Mouse (Mus musculus) urinary bladder, adult 2 months (tissue): ENCODE data around the gene Anapc7. TPM values are rescaled to one million over a fixed set of nuclear protein-coding genes. Genes with fewer than 3 reads are reported as not detected.
"Not testable (repeated sequence)": the region's sequence is repeated elsewhere in the genome, so short reads cannot be mapped to it uniquely, and the experiment has no call there.

Experiments used
- DNase-seq: peaks from one replicate; pipeline ENCODE4 v3.0.0; 2022; ENCODE audit warnings: low spot score
- polyA plus RNA-seq: library from polyadenylated mRNA; depleted of rRNA; stranded (reverse); fragments of >200 nt; gene quantifications from 2 replicates; pipeline ENCODE4 v1.2.3, GENCODE M21; 2012

Anapc7 gene
- polyA plus RNA-seq, 1 experiment: 41.6 TPM

DNA sequence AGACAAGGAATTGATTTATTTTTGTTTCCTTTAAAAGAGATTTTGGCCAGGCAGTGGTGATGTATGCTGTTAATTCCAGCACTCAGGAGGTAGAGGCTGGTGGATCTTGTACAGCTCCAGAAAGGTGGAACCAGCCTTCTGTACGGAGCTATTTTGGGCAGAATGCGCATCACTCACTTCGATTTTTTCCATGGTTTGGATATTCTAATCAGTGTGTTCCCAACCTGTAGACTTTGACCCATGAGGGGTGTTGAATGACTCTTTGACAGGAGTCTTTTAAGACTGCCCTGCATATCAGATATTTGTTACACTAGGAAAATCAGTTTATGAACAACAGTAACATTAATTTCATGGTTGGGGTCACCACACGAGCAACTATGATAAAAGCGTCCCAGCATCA is 29.8 kb downstream of the Anapc7 start:
- DNase-seq: no peak

- DNase-seq: no peak
These were observed 30.7 kb downstream of the Anapc7 start for GRCm38 (mm10) chr5:122452194-122452593.

- peak; percentile 25 for DNase-seq
These were observed 31.7 kb downstream of the Anapc7 start for GRCm38 (mm10) chr5:122453188-122453587.

GRCm38 (mm10) chr5:122454442-122454841 is 32.9 kb downstream of the Anapc7 start:
- no peak for DNase-seq

DNA sequence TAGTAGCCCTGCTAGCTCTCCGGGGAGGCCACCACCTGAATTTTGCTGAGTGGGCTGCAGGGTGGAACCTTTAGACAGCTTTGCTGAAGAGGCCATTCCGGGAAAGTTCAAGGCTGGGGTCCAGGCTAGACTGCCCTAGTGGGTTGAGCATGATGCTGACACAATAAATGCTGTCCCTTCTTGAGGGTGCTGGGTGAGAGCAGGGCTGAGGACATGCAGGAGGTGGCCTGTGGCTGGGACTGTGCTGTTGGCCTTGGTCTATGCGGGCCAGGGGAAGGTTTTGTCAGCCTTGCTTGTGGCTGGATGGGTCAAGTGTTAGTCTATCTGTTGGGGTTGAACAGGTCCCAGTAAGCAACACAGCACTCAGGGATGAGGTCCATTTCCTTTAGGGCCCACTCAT is 33.4 kb downstream of the Anapc7 start:
- DNase-seq: no peak

DNA sequence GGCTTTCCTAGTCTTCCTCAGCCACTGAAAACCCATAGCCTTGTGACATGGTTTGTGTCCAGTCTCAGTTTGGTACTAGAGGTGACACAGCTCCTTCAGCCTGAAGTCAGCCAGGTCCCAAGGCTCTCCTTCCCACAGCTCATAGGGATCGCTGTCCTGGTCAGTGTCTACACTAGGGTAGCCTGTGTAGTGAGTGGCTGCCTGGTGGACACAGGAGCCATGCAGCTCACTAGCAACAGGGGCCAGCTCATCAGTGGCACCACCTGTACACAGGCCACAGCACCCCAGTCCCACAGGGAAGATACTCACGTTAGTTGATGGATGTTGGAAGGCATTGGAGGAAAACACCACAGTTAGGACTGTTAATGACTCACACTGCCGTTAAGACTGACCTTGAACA is 34.1 kb downstream of the Anapc7 start:
- DNase-seq: no peak

DNA sequence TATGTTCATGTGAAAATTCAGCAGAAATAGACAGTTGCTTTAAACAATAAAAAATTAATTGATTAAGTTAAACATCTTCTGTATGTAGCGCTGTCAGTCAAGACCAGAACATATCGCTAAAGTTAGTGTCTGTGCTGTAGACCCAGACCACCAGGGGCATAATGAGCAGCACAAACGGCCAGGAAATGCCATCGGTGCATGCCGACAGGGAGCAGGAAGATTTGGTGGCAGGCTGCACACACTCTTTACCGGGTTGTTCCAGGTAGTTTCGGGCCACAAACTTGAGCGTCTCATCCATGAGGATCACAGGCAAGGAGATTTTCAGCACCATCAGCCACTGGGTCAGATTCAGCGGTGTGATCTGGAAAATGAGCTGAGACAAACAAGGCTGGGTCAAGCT is 35.6 kb downstream of the Anapc7 start:
- DNase-seq: not testable (repeated sequence)

DNA sequence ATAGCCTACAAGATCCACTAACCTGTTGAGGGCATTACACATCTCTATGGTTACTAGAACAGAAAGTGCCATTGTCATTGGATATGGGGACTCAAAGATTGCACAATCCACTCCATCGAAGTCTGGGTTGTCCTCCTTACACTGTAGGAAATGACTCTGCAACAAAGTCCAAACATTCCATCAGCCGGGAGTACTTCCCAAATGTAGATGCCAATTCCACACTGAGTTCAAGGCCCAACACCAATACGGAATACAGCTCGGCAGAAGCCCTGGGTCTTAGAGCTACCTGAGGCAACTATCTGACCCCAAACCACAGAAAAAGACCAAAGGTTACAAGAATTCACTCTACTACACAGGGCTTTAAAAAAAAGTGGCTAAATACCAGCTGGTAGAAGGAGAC is 36.6 kb downstream of the Anapc7 start:
- DNase-seq: no peak

GRCm38 (mm10) chr5:122459335-122459734 is 37.8 kb downstream of the Anapc7 start:
- no peak for DNase-seq

- no peak for DNase-seq
These were observed 39.2 kb downstream of the Anapc7 start for GRCm38 (mm10) chr5:122460656-122461055.

DNA sequence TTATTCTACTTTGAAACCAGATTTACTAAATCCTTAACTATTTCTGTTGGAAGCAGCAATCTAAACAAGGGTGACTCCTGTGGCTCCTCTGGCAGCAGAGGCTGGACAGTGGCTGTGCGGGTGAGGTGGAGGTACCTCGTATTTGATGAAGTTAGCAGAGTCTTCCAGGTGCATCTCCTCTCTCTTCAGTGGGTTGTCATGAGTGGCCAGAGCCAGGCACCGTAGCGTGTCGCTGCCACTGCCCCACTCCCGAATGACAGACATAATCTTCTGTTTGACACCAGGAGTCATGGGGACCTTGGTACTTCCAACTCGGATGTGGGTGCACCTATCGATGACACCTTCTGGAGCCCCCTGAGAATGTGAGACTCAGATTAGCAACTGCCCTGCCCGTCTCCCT is 39.9 kb downstream of the Anapc7 start:
- DNase-seq: no peak

GRCm38 (mm10) chr5:122471658-122472057 is 50.2 kb downstream of the Anapc7 start:
- no peak for DNase-seq

GRCm38 (mm10) chr5:122474643-122475363 is 53.3 kb downstream of the Anapc7 start:
- no peak for DNase-seq

DNA sequence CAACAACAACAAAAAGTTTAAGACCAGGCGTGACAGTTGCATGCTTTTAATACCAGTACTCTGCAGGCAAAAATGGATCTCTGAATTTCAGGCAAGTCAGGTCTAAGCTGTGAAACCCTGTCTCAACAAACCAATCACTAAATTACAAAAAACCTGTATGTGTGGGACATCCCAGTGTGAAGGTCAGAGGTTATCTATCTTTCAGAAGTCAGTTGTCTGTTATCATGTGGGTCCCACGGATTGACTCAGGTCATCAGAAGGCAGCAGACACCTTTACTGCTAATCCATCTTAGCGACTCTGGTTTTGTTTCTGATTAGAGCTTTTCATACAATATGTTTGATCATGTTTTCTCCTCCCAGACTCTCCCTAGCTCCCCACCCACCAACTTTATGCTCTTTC is 54.6 kb downstream of the Anapc7 start:
- no peak for DNase-seq

DNA sequence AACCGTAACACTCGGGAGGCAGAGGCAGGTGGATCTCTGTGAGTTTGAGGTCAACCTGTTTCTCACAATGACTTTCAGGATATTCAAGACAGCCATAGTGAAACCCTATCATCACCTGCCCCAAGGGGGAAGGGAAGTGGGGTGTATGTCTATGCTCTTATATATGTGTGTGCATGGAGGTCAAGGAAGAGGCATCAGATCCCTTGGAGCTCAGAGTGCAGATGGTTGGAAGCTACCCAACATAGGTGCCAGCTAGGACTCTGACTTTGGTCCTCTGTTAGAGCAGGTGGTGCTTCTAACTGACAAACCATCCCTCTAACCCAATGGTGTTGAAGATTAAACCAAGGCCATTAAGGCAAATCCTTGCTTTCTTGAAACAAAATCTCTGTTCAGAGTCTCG is 56.0 kb downstream of the Anapc7 start:
- no peak for DNase-seq

DNA sequence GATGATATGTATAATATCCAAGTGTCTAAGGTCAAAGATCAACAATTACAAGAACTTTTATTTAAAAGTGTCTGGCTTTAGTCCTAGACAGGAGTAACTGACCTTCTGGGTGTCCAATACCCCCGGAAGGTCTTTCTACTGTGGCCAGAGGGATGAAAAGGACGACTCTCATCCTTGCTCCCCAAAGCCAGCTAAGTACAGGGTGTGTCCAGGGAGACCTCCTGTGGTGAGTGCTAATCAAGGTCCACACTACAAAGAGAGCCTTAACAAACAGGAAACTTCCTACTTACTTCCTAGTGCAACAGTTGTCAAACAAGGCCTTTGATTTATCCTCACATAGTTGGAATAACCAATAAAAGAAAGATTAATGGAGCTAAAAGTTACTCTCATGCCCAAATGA is 57.6 kb downstream of the Anapc7 start:
- no peak for DNase-seq

DNA sequence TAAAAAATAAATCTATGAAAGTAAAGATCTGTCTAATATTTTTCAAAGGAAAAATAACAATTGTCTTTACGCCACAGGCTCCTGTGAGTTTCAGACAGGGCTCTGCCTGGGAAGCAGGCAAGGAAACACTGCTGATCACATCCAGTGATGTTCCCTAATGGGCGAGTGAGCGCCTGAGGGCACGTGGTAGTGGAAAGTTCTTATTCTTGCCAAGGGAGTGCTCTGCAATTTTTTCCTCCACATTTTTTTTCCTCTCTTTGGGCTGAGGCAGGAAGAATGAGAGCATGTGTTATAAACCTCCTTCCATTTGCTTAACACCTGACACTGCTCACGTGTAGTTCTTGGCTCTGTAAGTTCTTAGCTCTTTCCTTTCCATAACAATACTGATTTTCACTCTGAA is 60.4 kb downstream of the Anapc7 start:
- no peak for DNase-seq

DNA sequence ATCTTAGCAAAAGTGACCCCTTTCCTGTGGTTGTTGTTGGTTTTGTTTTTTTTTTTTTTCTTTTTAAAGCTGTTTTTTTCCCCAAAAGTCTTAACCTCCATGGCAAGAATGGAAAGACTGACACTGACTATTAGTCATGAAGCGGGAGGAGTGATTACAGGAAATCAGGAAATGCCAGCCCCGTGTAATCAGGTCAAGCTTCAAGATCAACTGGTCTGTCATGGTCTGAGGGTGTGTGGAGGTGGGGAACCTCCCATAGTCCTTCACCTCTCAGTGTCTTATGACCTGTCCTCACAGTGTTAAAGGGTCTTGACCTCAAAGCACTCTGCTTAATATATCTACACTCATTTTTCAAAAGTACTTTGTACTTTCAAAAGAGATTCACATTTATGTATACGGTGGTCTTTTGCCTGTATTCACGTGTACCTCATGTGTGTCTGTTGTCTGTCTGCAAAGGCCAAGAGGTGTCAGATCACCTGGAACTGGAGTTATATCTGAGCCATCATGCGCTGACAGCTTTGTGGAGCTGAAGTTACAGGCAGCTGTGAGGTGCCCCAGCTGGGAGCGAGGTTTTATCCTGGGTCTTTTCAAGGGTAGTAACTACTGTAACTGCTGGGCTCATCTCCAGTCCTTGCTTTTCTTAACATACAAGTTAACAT is 61.4 kb downstream of the Anapc7 start:
- DNase-seq: no peak

DNA sequence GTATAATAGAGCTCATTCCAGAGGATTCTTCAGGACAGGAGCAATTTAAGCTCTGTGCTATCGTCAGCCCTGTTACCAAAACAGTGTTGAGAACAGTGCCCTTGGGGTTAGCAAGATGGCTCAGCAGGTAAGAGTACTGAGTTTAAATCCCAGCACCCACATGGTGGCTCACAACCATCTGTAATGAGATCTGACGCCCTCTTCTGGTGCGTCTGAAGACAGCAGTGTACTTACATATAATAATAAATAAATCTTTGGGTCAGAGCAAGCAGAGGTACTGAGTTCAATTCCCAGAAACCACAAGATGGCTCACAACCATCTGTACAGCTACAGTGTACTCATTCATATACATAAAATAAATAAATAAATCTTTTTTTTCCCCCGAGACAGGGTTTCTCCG is 64.8 kb downstream of the Anapc7 start:
- not testable (repeated sequence) for DNase-seq

DNA sequence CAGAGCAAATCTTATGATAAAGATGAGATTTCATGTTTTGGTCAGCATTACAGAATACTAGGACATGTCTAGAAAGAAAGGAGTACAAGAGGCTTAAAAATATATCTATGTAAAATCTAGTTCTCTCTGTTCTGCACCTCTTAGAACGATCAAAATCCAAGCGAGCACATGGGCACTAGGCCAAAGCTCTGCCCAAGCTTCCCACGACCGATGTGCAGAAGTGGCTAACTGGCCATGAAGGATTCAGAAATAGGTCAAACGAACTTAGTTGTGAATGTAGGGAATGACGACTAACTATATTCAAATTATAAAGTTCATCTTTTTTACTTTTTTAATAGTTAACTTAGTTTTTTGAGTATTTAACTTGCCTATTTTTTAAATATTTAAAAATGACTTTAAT is 66.3 kb downstream of the Anapc7 start:
- DNase-seq: no peak

GRCm38 (mm10) chr5:122490148-122490547 is 68.7 kb downstream of the Anapc7 start:
- DNase-seq: no peak

DNA sequence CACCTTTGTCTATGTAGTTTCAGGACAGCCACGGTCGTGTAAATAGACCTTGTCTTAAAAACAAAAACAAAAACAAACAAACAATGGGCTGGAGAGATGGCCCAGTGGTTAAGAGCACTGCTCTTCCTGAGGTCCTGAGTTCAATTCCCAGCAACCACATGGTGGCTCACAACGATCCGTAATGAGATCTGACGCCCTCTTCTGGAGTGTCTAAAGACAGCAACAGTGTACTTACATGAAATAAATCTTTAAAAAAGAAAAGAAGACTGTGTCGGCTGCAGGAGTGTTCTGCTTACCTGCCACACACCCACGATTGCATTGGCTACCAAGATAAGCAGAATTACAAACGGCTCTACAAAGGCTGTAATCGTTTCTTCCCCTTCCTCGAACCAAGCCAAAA is 69.9 kb downstream of the Anapc7 start:
- DNase-seq: no peak

DNA sequence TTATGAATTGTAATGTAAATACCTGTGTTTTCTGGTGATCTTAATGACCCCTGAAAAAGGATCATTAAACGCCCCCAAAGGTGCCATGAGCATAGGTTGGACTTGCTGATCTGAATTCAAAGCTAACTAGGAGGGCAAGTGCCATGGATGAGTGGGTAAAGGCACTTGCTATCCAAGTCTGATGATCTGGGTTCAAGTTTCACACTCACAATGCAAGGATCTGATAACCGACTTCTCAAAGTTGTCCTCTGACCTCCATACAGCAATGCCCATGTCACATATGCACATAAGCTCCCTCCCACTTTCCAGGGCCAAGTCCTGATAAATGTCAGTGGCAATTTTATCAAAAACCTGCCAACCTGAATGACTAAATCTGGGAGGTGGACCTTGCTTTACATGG is 71.5 kb downstream of the Anapc7 start:
- no peak for DNase-seq

- no peak for DNase-seq
These were observed 73.0 kb downstream of the Anapc7 start for GRCm38 (mm10) chr5:122494449-122494848.
